Mouse (Mus musculus): ENCODE measurements around the gene Slit3. TPM values are rescaled to one million over a fixed set of nuclear protein-coding genes. Genes with fewer than 3 reads are reported as not detected.
A peak's percentile ranks its signal among the peaks of the same experiment; 100 is the strongest.

Gene Slit3
- polyA plus RNA-seq, 1 experiment from 2014 or later: 4.5 TPM

DNA sequence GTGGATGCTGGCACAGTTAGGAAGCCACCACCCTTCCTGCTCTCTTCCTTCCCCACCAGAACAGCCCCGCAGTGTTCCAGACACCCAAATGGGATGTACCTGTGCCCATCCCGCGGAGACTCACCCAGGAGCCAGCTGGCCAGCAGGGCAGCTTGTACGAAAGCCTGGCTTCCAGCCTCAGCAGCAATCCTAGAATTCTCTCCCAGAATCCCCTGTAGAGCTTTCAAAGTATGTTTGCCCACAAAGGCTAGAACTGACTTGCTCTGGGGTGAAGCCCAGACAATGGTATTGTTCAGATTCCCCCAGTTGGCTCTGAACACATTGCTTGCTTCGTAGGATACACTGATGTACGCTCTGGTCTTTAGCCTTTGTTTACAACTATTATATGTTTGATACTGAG lies 566.3 kb downstream of the Slit3 start:
- Histone ChIP-seq H3K9ac (ENCODE audit: low read depth, low read length) (no peak overlapping the region), H3K27me3 (ENCODE audit: control insufficient read depth, insufficient read depth, low read depth, low read length) (no peaks in the 10 kb centered on the region; the same call in 1 of the 2 replicates), H3K36me3 (ENCODE audit: control insufficient read depth, insufficient read depth, low read length) (no peaks in the 10 kb centered on the region), H3K4me3 (ENCODE audit: low read depth, low read length) (no peak overlapping the region), H3K4me1 (ENCODE audit: control insufficient read depth, insufficient read depth, low read length) (no peaks in the 10 kb centered on the region), H3K4me2 (ENCODE audit: low read length) (no peak overlapping the region), H3K9me3 (replicated peaks; ENCODE audit: control insufficient read depth, low read length, poor library complexity, severe bottlenecking) (no peaks in the 10 kb centered on the region), H3K27ac (ENCODE audit: low read length) (no peak overlapping the region)
- ATAC-seq: no peak
- WGBS: 79% methylated on average over 6 of the region's 6 CpGs

DNA sequence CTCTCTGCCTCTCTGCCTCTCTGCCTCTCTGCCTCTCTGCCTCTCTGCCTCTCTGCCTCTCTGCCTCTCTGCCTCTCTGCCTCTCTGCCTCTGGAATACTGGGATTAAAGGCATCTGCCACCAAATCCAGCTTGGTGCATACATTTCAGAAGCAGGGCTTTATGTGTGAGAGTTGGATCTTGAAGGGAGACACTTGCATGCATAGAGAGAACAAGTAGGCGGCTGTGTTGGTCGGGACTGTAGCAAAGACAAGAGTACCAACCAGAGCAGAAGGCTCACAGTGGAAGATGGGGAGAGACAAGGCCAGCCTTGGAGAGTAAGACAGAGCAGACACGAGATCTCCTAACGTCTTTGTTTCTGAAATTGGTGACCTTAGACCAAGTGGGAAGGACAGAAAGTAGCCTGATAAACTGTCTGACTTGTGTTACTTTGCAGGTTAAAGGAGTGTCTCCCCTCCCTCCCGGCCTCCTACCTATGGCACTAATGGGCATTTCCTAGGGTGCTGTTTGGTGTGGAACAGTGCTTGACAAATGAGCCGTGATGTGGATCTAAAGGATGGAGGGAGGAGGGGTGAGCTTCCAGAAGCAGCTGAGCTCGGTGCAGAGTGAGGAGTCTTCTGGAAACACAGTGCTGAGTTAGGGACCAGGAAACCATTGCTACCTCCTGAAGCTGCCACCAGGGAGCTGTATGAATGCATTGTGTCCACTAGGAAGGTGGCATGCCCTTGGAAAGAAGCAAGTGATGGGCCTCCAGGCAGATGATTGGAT lies 569.7 kb downstream of the Slit3 start:
- Histone ChIP-seq H3K27ac (ENCODE audit: low read length) (no peak overlapping the region), H3K4me3 (ENCODE audit: low read depth, low read length) (no peak overlapping the region), H3K4me2 (ENCODE audit: low read length) (no peak overlapping the region), H3K9me3 (replicated peaks; ENCODE audit: control insufficient read depth, low read length, poor library complexity, severe bottlenecking) (no peaks in the 10 kb centered on the region), H3K9ac (ENCODE audit: low read depth, low read length) (no peak overlapping the region), H3K27me3 (ENCODE audit: control insufficient read depth, insufficient read depth, low read depth, low read length) (no peaks in the 10 kb centered on the region; the same call in 1 of the 2 replicates), H3K4me1 (ENCODE audit: control insufficient read depth, insufficient read depth, low read length) (no peaks in the 10 kb centered on the region), H3K36me3 (ENCODE audit: control insufficient read depth, insufficient read depth, low read length) (no peaks in the 10 kb centered on the region)
- WGBS: 58% methylated on average over 7 of the region's 7 CpGs
- ATAC-seq: no peak

DNA sequence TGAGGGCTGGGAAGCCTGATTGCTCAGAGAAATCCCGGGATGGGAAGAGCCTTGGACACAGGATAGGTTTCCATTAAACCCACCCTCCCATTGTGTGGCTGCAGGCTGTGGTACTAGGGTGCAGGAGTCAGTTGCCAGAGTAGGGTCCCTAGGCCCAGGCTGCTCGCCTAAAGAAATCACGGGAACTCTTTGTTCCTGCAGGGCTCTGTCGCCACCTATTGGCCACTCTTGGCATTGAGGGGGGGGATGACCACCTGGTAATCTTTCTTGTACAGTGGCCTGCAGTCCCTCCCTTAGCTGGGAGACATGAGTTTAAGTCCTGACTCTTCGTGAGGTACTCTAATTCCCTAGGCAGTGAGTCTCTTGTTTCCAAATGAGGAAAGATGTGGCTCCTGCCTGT lies 572.1 kb downstream of the Slit3 start:
- H3K27ac ChIP-seq (ENCODE audit: low read length): no peak overlapping the region
- no peak overlapping the region for H3K4me2 ChIP-seq (ENCODE audit: low read length)
- no peaks in the 10 kb centered on the region for H3K36me3 ChIP-seq (ENCODE audit: control insufficient read depth, insufficient read depth, low read length)
- peak; percentile 51; the same call in 1 of the 2 replicates for ATAC-seq
- H3K27me3 ChIP-seq (ENCODE audit: control insufficient read depth, insufficient read depth, low read depth, low read length): no peaks in the 10 kb centered on the region; the same call in 1 of the 2 replicates
- H3K4me3 ChIP-seq (ENCODE audit: low read depth, low read length): no peak overlapping the region
- no peaks in the 10 kb centered on the region for H3K9me3 ChIP-seq (replicated peaks; ENCODE audit: control insufficient read depth, low read length, poor library complexity, severe bottlenecking)
- H3K9ac ChIP-seq (ENCODE audit: low read depth, low read length): no peak overlapping the region
- 17% methylated on average over 5 of the region's 5 CpGs for WGBS
- H3K4me1 ChIP-seq (ENCODE audit: control insufficient read depth, insufficient read depth, low read length): no peaks in the 10 kb centered on the region

- no peak overlapping the region for H3K9ac ChIP-seq (ENCODE audit: low read depth, low read length)
- 78% methylated on average over 7 of the region's 7 CpGs for WGBS
- no peaks in the 10 kb centered on the region for H3K9me3 ChIP-seq (replicated peaks; ENCODE audit: control insufficient read depth, low read length, poor library complexity, severe bottlenecking)
- no peak overlapping the region for H3K4me2 ChIP-seq (ENCODE audit: low read length)
- no peak overlapping the region for H3K4me3 ChIP-seq (ENCODE audit: low read depth, low read length)
- H3K27ac ChIP-seq (ENCODE audit: low read length): no peak overlapping the region
- H3K36me3 ChIP-seq (ENCODE audit: control insufficient read depth, insufficient read depth, low read length): no peaks in the 10 kb centered on the region
- H3K27me3 ChIP-seq (ENCODE audit: control insufficient read depth, insufficient read depth, low read depth, low read length): no peaks in the 10 kb centered on the region; the same call in 1 of the 2 replicates
- no peaks in the 10 kb centered on the region for H3K4me1 ChIP-seq (ENCODE audit: control insufficient read depth, insufficient read depth, low read length)
- ATAC-seq: 0 out of 2 replicates have a peak, but pooled peaks have one; percentile 28
Measured at GRCm38 (mm10) chr11:35693625-35694024, 572.6 kb downstream of the Slit3 start.

GRCm38 (mm10) chr11:35697476-35697875 lies 576.5 kb downstream of the Slit3 start:
- Histone ChIP-seq H3K27ac (ENCODE audit: low read length) (no peak overlapping the region), H3K36me3 (ENCODE audit: control insufficient read depth, insufficient read depth, low read length) (no peaks in the 10 kb centered on the region), H3K9ac (ENCODE audit: low read depth, low read length) (no peak overlapping the region), H3K4me2 (ENCODE audit: low read length) (no peak overlapping the region), H3K27me3 (ENCODE audit: control insufficient read depth, insufficient read depth, low read depth, low read length) (no peaks in the 10 kb centered on the region), H3K4me3 (ENCODE audit: low read depth, low read length) (no peak overlapping the region), H3K9me3 (replicated peaks; ENCODE audit: control insufficient read depth, low read length, poor library complexity, severe bottlenecking) (no peaks in the 10 kb centered on the region), H3K4me1 (ENCODE audit: control insufficient read depth, insufficient read depth, low read length) (no peaks in the 10 kb centered on the region)
- ATAC-seq: no peak
- WGBS: 92% methylated on average over 7 of the region's 7 CpGs

- H3K9ac ChIP-seq (ENCODE audit: low read depth, low read length): no peak overlapping the region
- no peak overlapping the region for H3K27ac ChIP-seq (ENCODE audit: low read length)
- no peaks in the 10 kb centered on the region for H3K27me3 ChIP-seq (ENCODE audit: control insufficient read depth, insufficient read depth, low read depth, low read length)
- no peak for ATAC-seq
- H3K4me3 ChIP-seq (ENCODE audit: low read depth, low read length): no peak overlapping the region
- H3K4me1 ChIP-seq (ENCODE audit: control insufficient read depth, insufficient read depth, low read length): no peaks in the 10 kb centered on the region
- no peaks in the 10 kb centered on the region for H3K36me3 ChIP-seq (ENCODE audit: control insufficient read depth, insufficient read depth, low read length)
- 97% methylated on average over 2 of the region's 5 CpGs for WGBS
- no peaks in the 10 kb centered on the region for H3K9me3 ChIP-seq (replicated peaks; ENCODE audit: control insufficient read depth, low read length, poor library complexity, severe bottlenecking)
- no peak overlapping the region for H3K4me2 ChIP-seq (ENCODE audit: low read length)
Measured at GRCm38 (mm10) chr11:35698901-35699300, 577.9 kb downstream of the Slit3 start.

- no peak overlapping the region for H3K4me2 ChIP-seq (ENCODE audit: low read length)
- WGBS: 76% methylated on average over 4 of the region's 4 CpGs
- H3K4me3 ChIP-seq (ENCODE audit: low read depth, low read length): no peak overlapping the region
- H3K9ac ChIP-seq (ENCODE audit: low read depth, low read length): no peak overlapping the region
- H3K36me3 ChIP-seq (ENCODE audit: control insufficient read depth, insufficient read depth, low read length): no peaks in the 10 kb centered on the region
- no peak overlapping the region for H3K27ac ChIP-seq (ENCODE audit: low read length)
- no peaks in the 10 kb centered on the region for H3K27me3 ChIP-seq (ENCODE audit: control insufficient read depth, insufficient read depth, low read depth, low read length)
- ATAC-seq: no peak
- no peaks in the 10 kb centered on the region for H3K9me3 ChIP-seq (replicated peaks; ENCODE audit: control insufficient read depth, low read length, poor library complexity, severe bottlenecking)
- no peaks in the 10 kb centered on the region for H3K4me1 ChIP-seq (ENCODE audit: control insufficient read depth, insufficient read depth, low read length)
Measured at GRCm38 (mm10) chr11:35703471-35703870, 582.4 kb downstream of the Slit3 start.

DNA sequence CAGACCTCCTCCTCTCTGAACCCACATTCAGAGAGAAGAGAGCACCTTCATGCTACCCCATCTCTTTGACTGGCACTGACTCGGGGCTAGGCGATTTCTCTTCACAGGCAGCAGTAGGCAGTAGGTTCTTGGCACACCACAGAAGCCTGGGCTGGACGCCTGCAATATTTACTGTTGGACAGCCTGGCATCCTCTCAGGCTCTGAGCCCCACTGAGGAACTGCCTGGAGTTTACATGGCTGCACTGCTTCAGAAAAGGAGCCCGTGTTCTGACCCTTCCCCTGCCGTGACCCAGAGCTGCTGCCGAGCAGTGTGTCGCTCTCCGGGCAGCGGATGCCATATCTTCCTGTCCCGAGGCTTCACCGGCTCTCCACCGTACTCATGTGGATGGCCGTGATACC lies 583.4 kb downstream of the Slit3 start:
- H3K36me3 ChIP-seq (ENCODE audit: control insufficient read depth, insufficient read depth, low read length): no peaks in the 10 kb centered on the region
- no peak overlapping the region for H3K27ac ChIP-seq (ENCODE audit: low read length)
- no peak overlapping the region for H3K4me2 ChIP-seq (ENCODE audit: low read length)
- no peak for ATAC-seq
- no peak overlapping the region for H3K4me3 ChIP-seq (ENCODE audit: low read depth, low read length)
- 97% methylated on average over 13 of the region's 13 CpGs for WGBS
- H3K9me3 ChIP-seq (replicated peaks; ENCODE audit: control insufficient read depth, low read length, poor library complexity, severe bottlenecking): no peaks in the 10 kb centered on the region
- H3K9ac ChIP-seq (ENCODE audit: low read depth, low read length): no peak overlapping the region
- no peaks in the 10 kb centered on the region for H3K27me3 ChIP-seq (ENCODE audit: control insufficient read depth, insufficient read depth, low read depth, low read length)
- no peaks in the 10 kb centered on the region for H3K4me1 ChIP-seq (ENCODE audit: control insufficient read depth, insufficient read depth, low read length)

DNA sequence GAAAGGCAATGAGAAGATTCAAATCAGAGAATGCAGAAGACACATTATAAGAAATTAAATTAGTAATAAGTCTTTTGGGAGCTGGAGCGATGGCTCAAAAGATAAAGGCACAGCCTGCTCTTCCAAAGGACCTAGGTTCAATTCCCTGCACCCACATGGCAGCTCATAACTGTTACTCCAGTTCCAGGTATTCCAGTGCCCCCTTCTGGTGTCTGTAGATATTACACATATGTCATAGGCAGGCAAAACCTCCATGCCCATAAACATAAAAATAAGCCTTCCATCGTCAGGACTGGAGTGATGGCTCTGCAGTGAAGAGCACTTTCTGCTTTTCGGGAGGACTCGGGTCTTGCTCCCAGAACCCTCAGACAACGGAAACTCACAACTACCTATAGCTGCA lies 583.9 kb downstream of the Slit3 start:
- H3K4me1 ChIP-seq (ENCODE audit: control insufficient read depth, insufficient read depth, low read length): no peaks in the 10 kb centered on the region
- no peak overlapping the region for H3K27ac ChIP-seq (ENCODE audit: low read length)
- H3K27me3 ChIP-seq (ENCODE audit: control insufficient read depth, insufficient read depth, low read depth, low read length): no peaks in the 10 kb centered on the region
- H3K9ac ChIP-seq (ENCODE audit: low read depth, low read length): no peak overlapping the region
- H3K36me3 ChIP-seq (ENCODE audit: control insufficient read depth, insufficient read depth, low read length): no peaks in the 10 kb centered on the region
- no peaks in the 10 kb centered on the region for H3K9me3 ChIP-seq (replicated peaks; ENCODE audit: control insufficient read depth, low read length, poor library complexity, severe bottlenecking)
- no peak overlapping the region for H3K4me2 ChIP-seq (ENCODE audit: low read length)
- WGBS: 95% methylated on average over 5 of the region's 5 CpGs
- H3K4me3 ChIP-seq (ENCODE audit: low read depth, low read length): no peak overlapping the region
- ATAC-seq: no peak

Measured in midbrain, embryonic 16.5 days (tissue).